Mouse (Mus musculus): Measurements from ENCODE around the gene Stk11. TPM values are rescaled to one million over a fixed set of nuclear protein-coding genes. Genes with fewer than 3 reads are reported as not detected.

Gene Stk11
- polyA plus RNA-seq, 1 experiment from 2014 or later: 18.5 TPM

DNA sequence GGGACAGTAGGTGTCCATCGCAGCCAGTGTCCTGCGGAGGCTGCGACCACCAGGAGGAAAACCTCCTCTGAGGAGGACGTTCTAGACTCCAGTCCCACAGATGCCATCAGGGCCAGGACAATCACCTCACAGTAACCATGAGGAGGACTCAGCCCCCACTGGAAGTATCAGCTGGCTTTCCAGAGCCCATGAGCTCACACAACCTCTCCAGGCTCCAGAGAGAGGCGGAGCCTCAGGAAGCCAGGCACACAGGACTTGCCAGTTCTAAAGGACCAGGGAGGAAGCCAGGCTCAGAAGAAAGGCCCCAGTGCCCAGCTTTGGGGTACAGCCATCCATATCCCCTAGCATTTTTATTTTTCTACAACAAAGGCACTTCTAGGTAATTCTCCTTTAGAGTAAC, 20.1 kb upstream of the Stk11 start:
- H3K27me3 ChIP-seq: no peaks in the 10 kb centered on the region
- no peak overlapping the region for H3K4me2 ChIP-seq
- no peaks in the 10 kb centered on the region for H3K9me3 ChIP-seq
- H3K27ac ChIP-seq: no peak overlapping the region
- no peak for ATAC-seq (ENCODE audit: insufficient number of reproducible peaks, insufficient read depth, low FRiP score, low TSS enrichment, low read depth)
- no peaks in the 10 kb centered on the region for H3K36me3 ChIP-seq
- no peak overlapping the region for H3K4me3 ChIP-seq
- WGBS: 82% methylated on average over 5 of the region's 5 CpGs
- H3K9ac ChIP-seq: peak overlapping the region; percentile 51; the same call in 1 of the 2 replicates
- peaks cover 32% of the 10 kb centered on the region for H3K4me1 ChIP-seq

DNA sequence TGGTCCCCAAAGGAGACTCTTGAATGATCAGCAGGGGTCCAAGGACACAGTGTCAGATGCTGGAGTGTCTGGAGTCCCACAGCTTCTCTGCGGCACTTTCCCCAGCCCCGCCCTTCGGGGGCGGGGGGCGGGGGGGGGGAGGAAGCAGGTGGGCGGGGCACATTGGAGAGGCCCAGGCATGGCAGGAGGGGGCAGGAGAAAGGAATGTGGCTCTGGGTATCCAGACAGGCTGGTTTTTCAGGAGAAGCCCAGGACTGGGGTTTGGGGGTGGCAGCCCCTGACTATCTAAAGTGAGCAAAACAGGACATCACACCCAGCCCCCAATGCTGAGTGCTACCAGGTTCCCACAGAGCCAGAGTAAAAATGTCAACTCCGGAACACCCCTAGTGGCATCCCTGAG, 18.3 kb upstream of the Stk11 start:
- H3K4me3 ChIP-seq: peak overlapping the region; percentile 9
- no peaks in the 10 kb centered on the region for H3K36me3 ChIP-seq
- no peak overlapping the region; the same call in 1 of the 2 replicates for H3K9ac ChIP-seq
- no peaks in the 10 kb centered on the region for H3K9me3 ChIP-seq
- peaks cover 46% of the 10 kb centered on the region for H3K4me1 ChIP-seq
- ATAC-seq (ENCODE audit: insufficient number of reproducible peaks, insufficient read depth, low FRiP score, low TSS enrichment, low read depth): 0 out of 2 replicates have a peak, but pooled peaks have one; percentile 38
- H3K27ac ChIP-seq: peak overlapping the region; percentile 78
- no peaks in the 10 kb centered on the region for H3K27me3 ChIP-seq
- 6% methylated on average over 6 of the region's 7 CpGs for WGBS
- H3K4me2 ChIP-seq: peak overlapping the region; percentile 37

DNA sequence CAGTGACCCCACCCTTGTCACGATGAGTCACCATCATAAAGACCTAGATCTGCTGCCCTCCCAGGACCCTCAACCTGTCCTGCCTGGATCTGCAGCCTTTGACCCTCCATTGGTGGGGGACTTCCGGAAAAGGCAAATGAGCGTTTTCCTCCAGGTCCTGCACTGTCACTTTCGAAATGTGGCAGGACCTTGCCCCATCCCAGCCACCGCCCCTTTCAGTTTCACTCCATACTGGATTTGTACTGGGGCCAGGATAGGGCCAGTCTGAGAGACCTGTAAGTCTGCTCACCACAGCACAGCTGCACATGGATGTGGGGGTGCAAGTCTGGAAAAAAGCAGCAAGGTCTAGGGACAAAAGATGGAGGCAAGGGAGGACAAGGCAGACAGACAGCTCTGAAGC, 17.0 kb upstream of the Stk11 start:
- Histone ChIP-seq H3K9ac (no peak overlapping the region), H3K27me3 (no peaks in the 10 kb centered on the region), H3K4me2 (no peak overlapping the region), H3K9me3 (no peaks in the 10 kb centered on the region), H3K4me3 (no peak overlapping the region), H3K36me3 (no peaks in the 10 kb centered on the region), H3K4me1 (peaks cover 51% of the 10 kb centered on the region), H3K27ac (peak overlapping the region; percentile 39)
- WGBS: 81% methylated on average over 5 of the region's 5 CpGs
- no peak for ATAC-seq (ENCODE audit: insufficient number of reproducible peaks, insufficient read depth, low FRiP score, low TSS enrichment, low read depth)

GRCm38 (mm10) chr10:80100982-80101381, 14.6 kb upstream of the Stk11 start:
- H3K4me3 ChIP-seq: peak overlapping the region; percentile 94; the same call in 1 of the 2 replicates
- peak overlapping the region; percentile 17; the same call in 1 of the 2 replicates for H3K9ac ChIP-seq
- peak overlapping the region; percentile 89 for H3K4me2 ChIP-seq
- H3K4me1 ChIP-seq: peaks cover 50% of the 10 kb centered on the region
- H3K27ac ChIP-seq: 0 out of 2 replicates have a peak overlapping the region, but pooled peaks have one; percentile 12
- 48% methylated on average over 11 of the region's 11 CpGs for WGBS
- no peaks in the 10 kb centered on the region for H3K36me3 ChIP-seq
- H3K9me3 ChIP-seq: no peaks in the 10 kb centered on the region
- H3K27me3 ChIP-seq: no peaks in the 10 kb centered on the region
- ATAC-seq (ENCODE audit: insufficient number of reproducible peaks, insufficient read depth, low FRiP score, low TSS enrichment, low read depth): no peak

DNA sequence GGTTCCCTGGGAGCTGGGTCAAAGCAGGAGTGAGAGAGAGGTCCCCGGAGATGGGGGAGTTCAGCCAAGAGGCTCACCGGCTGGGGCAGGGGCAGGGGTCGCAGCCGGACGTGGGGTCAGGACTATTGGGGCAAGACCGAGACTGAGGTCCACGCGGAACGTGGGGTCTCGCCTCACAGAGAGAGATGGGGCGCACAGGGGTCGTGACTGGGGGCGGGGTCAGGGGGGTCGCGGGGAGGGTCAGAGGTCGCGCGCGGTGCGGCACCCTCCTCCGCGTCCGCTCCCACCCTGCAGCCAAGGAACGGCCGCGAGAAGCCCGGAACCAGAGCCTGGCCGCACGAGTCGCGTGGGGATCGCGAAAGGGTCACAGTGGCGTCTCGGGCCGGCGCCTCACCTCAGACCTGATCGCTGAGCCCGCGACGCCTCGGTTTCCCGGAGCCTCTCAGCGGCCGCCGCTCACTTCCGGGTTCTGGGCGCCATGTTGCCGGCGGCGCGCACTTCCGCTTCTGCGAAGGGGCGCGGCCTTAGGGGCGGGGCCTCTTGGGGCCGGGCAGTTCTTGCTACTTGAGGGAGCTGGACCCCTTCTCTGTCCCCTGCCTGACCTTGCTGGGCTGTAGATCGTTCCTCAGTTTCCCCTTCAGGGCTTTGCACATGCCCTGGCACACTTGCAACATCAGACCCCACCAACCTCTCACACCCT, 13.2 kb upstream of the Stk11 start:
- no peaks in the 10 kb centered on the region for H3K9me3 ChIP-seq
- no peaks in the 10 kb centered on the region for H3K36me3 ChIP-seq
- H3K27me3 ChIP-seq: no peaks in the 10 kb centered on the region
- H3K4me3 ChIP-seq: peak overlapping the region; percentile 94
- under 1% methylated on average over 59 of the region's 59 CpGs for WGBS
- peak overlapping the region; percentile 89 for H3K4me2 ChIP-seq
- peak; percentile 71 for ATAC-seq (ENCODE audit: insufficient number of reproducible peaks, insufficient read depth, low FRiP score, low TSS enrichment, low read depth)
- H3K4me1 ChIP-seq: peaks cover 38% of the 10 kb centered on the region
- H3K9ac ChIP-seq: peak overlapping the region; percentile 92
- 0 out of 2 replicates have a peak overlapping the region, but pooled peaks have one; percentile 39 for H3K27ac ChIP-seq

DNA sequence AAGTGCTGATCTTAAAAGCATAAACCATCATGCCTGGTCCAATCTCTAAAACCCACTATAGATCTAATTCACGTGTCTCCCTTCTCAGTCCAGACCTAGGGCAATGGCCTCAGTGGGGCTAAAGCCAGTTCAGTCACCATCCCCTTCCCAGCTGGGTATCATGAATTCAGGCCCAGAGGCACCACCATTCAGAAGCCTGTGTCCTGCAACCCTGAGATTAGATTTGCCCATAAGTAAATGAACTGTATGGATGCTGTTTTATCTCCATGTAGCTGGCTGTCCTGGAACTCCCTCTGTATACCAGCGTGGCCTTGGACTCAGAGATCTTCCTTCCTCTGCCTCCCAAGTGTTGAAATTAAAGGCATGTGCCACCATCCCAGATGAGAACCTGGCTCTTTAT, 12.6 kb upstream of the Stk11 start:
- Histone ChIP-seq H3K36me3 (no peaks in the 10 kb centered on the region), H3K4me2 (peak overlapping the region; percentile 89), H3K9me3 (no peaks in the 10 kb centered on the region), H3K4me1 (peaks cover 32% of the 10 kb centered on the region), H3K27ac (0 out of 2 replicates have a peak overlapping the region, but pooled peaks have one; percentile 34), H3K27me3 (no peaks in the 10 kb centered on the region), H3K4me3 (peak overlapping the region; percentile 94; the same call in 1 of the 2 replicates), H3K9ac (0 out of 2 replicates have a peak overlapping the region, but pooled peaks have one; percentile 17)
- WGBS: 85% methylated on average over 2 of the region's 2 CpGs
- ATAC-seq (ENCODE audit: insufficient number of reproducible peaks, insufficient read depth, low FRiP score, low TSS enrichment, low read depth): no peak

- no peaks in the 10 kb centered on the region for H3K36me3 ChIP-seq
- no peak overlapping the region for H3K4me3 ChIP-seq
- no peaks in the 10 kb centered on the region for H3K9me3 ChIP-seq
- no peak overlapping the region for H3K9ac ChIP-seq
- ATAC-seq (ENCODE audit: insufficient number of reproducible peaks, insufficient read depth, low FRiP score, low TSS enrichment, low read depth): no peak
- WGBS: 84% methylated on average over 3 of the region's 3 CpGs
- peaks cover 24% of the 10 kb centered on the region for H3K4me1 ChIP-seq
- H3K27me3 ChIP-seq: no peaks in the 10 kb centered on the region
- no peak overlapping the region for H3K4me2 ChIP-seq
- no peak overlapping the region for H3K27ac ChIP-seq
These were observed 11.4 kb upstream of the Stk11 start for GRCm38 (mm10) chr10:80104181-80104580.

- Histone ChIP-seq H3K4me3 (peak within 1 kb of the TSS; percentile 10), H3K27me3 (no peaks in the 10 kb centered on the region), H3K9ac (peak within 1 kb of the TSS; percentile 51), H3K4me1 (peaks cover 23% of the 10 kb centered on the region), H3K27ac (peak within 1 kb of the TSS; percentile 75), H3K36me3 (no peaks in the 10 kb centered on the region), H3K9me3 (no peaks in the 10 kb centered on the region), H3K4me2 (peak within 1 kb of the TSS; percentile 37)
- no peak for ATAC-seq (ENCODE audit: insufficient number of reproducible peaks, insufficient read depth, low FRiP score, low TSS enrichment, low read depth)
- WGBS: 61% methylated on average over 5 of the region's 5 CpGs
These were observed 10.1 kb upstream of the Stk11 start, which contains the start of gene Sbno2 for GRCm38 (mm10) chr10:80105460-80105859. Gene Sbno2, minus strand, starts transcription at chr10:80105571.

GRCm38 (mm10) chr10:80105926-80106325, 9.7 kb upstream of the Stk11 start:
- H3K27me3 ChIP-seq: no peaks in the 10 kb centered on the region
- WGBS: 57% methylated on average over 5 of the region's 5 CpGs
- peak overlapping the region; percentile 10 for H3K4me3 ChIP-seq
- H3K4me2 ChIP-seq: peak overlapping the region; percentile 37
- no peaks in the 10 kb centered on the region for H3K9me3 ChIP-seq
- no peaks in the 10 kb centered on the region for H3K36me3 ChIP-seq
- no peak for ATAC-seq (ENCODE audit: insufficient number of reproducible peaks, insufficient read depth, low FRiP score, low TSS enrichment, low read depth)
- peaks cover 18% of the 10 kb centered on the region for H3K4me1 ChIP-seq
- H3K9ac ChIP-seq: peak overlapping the region; percentile 51
- peak overlapping the region; percentile 75 for H3K27ac ChIP-seq

- Histone ChIP-seq H3K27ac (no peak overlapping the region), H3K4me2 (no peak overlapping the region), H3K36me3 (no peaks in the 10 kb centered on the region), H3K9ac (no peak overlapping the region), H3K4me3 (no peak overlapping the region), H3K27me3 (no peaks in the 10 kb centered on the region), H3K4me1 (peaks cover 7% of the 10 kb centered on the region; the same call in 1 of the 2 replicates), H3K9me3 (no peaks in the 10 kb centered on the region)
- no peak for ATAC-seq (ENCODE audit: insufficient number of reproducible peaks, insufficient read depth, low FRiP score, low TSS enrichment, low read depth)
- 71% methylated on average over 6 of the region's 6 CpGs for WGBS
These were observed 7.9 kb upstream of the Stk11 start for GRCm38 (mm10) chr10:80107678-80108077.

- ATAC-seq (ENCODE audit: insufficient number of reproducible peaks, insufficient read depth, low FRiP score, low TSS enrichment, low read depth): peak; percentile 44
- peaks cover 20% of the 10 kb centered on the region for H3K36me3 ChIP-seq
- peak overlapping the region; percentile 74 for H3K9ac ChIP-seq
- H3K4me1 ChIP-seq: peaks cover 40% of the 10 kb centered on the region
- WGBS: 4% methylated on average over 27 of the region's 27 CpGs
- H3K9me3 ChIP-seq: no peaks in the 10 kb centered on the region
- H3K27me3 ChIP-seq: no peaks in the 10 kb centered on the region
- H3K4me2 ChIP-seq: peak overlapping the region; percentile 98
- peak overlapping the region; percentile 85 for H3K27ac ChIP-seq
- peak overlapping the region; percentile 96 for H3K4me3 ChIP-seq
These were observed 990 bp upstream of the Stk11 start for GRCm38 (mm10) chr10:80114341-80115284.

Measured in embryonic facial prominence, embryonic 13.5 days (tissue).